Mouse (Mus musculus) skeletal muscle tissue, adult 2 months (tissue): ENCODE measurements at regions not wholly inside any gene's neighbourhood (a gene's known extent, or its start where the extent isn't known, plus 50 kb on each side); places are given as distances from the start of the nearest gene placed in this dataset.
A peak's percentile ranks its signal among the peaks of the same experiment; 100 is the strongest.

ENCODE experiments used
- DNase-seq: peaks from one replicate; pipeline ENCODE4 v3.0.0-alpha.2; 2012; ENCODE audit warnings: low read depth, low spot score

DNA sequence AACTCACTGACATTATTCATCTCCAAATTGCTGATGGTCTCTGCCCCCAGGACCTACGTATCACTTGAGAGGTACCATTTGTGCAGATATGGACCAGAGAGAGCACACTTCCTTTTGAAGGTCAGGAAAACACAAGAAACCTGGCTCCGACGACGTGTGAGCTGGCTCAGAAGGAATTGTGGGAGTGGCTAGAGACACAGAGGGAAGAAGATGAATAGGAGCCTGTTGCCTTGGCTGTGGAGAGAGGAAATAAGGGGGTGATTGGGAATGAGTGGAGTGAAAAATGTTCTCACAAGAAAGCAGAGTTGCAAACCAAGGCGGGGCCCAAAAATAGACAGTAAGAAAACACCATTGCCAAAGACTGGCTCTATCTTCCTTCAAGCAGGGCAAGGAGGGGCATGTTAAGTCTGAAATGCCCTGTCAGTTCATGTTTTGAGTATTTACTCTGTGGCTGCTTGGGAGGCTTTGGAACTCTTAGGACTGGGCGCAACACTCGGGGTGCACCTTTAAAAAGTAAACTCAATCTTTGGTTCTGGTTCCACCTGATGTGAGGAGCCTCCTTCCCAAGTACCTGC lies 111.6 kb upstream of the Mylip start:
- no peak for DNase-seq

DNA sequence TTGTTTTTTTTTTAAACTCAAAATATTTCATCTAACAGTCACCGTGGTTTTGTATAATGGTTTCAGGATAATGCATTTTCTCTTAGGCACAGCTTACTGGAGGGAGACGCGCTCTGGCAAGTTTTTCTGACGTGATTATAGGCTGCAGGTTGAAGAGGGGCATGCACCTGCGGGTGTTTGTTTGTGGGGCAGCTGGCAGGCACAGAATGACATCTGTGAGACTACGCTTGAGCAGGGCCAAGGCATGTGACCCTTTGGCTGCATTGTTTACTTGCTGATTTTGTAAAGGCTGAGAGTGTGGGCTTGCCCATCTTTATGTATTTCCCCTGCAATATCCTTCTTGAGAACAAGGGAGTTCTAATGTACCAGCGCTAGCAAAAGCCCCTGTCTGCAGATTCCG lies 108.4 kb upstream of the Mylip start:
- DNase-seq: no peak

DNA sequence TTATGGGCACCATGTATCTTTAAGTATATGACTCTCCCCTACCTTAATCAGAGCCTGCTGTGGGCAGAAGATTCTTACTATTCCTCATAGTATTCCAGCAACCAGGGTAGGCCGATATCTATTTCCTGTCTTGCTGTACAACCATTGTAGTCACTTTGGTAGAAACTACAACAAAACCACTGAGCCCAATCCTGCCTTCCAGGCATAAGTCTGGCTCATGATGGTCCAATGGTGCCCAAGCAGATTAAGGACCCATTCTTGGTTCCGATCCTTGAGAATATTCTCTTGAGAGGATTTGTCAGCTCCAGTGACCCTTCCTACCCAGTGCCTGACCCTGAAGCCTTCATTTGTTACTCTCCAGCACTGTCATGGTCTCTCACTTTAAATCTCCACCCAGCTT lies 102.9 kb upstream of the Mylip start:
- DNase-seq: no peak

DNA sequence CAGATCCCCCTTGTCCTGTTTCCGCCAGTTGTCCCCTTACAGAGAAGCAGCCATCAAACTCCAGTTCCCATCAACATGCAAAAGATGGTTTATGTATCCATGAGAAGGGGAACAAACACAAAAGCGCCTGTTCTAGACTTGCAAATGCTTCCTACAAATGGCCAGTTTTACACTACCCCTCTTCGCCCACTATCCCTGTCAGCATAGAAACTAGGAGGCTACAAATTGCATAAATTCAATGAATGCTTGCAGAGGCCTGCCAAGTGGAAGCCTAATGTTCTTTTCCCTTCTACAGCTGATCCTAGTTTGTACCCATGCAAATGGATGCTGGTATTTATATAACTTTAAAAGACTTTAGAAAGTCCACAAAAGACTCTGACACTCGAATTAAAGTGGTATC lies 102.3 kb upstream of the Mylip start:
- no peak for DNase-seq

DNA sequence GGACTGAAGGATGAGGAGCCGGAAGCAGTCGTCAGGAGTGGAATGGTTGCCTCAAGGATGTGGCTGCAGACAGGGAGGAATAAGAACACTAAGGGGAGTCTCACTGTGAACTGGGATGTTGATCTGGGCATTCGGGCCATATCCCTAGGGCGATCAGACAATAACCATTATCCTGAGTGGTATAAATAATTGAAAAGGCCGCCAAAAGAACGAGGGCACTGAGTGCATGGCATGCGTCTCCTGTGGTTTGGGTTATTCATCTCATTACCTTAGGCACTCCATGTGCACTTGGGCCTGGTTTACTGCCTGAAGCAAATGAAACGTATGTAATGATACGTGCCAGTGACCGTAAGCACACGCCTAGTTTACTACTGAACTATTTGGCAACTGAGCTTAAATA lies 99.6 kb upstream of the Mylip start:
- DNase-seq: no peak

DNA sequence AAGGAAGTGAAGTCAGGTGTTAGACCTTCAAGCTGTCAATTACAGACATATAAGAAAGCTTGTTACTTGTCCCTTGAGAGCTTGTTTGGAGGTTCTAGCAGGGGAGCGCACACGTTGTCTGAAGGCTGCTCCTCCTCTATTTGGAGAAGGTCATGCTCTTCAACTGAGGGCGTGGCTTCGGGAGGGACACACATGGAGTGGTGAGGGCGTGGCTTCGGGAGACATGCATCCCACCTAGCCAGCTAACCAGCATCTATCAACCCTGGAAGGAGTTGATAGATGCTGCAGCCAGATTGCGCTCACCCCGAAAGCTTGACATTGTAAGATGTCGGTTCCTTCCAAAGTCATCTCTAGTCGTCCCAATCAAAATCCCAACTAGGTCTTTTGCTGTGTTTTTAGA lies 94.9 kb upstream of the Mylip start:
- no peak for DNase-seq

DNA sequence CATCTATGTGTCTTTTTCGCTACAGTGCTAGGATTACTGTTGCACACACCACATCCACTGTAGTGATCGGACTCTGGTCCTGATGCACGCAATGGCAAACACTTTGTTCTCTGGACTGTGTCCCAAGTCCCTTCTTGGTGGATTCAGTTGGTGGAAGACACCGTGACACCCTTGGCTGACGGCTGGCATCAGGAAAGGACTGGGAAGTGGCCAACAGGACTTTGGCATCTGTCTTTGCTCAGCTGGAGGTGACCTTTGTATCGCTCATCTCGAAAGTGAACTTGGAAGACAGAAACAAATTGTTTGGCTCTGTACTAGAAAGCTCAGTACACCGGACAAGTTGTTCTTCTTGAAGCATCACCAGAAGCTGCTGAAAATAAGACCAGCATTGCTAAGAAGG lies 88.9 kb upstream of the Mylip start:
- DNase-seq: no peak

DNA sequence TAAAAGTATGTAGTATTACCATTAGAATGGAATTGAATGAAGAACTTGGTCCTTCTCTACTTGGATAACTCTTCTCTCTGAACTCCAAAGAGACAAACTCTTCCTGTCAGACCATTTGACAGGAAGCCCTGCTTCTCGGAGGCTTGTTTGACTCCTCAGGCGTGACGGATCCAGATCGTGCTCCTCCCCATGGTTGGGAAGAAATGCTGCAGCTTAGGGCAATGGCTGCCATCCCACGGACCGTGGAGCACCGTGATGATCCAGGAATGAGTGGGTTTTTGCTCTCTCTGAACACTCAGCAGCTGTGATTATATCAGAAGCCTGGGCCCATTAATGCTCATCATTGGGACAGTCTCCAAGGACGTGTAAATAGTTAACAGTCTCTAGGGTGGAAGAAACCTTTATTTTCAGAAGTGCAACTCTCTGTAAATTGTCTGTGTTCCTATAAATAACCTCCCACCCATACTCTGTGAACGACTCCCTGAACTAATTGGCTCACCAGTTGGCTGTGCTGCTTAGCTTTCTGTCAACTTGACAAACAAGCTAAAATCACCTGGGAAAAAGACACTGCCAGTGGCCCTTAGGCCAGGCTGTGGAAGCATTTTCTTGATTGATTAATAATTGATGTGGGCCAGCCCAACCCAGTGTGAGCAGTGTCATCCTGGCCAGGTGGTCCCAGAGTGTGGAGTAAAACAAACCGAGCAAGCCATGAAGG lies 88.2 kb upstream of the Mylip start:
- no peak for DNase-seq

DNA sequence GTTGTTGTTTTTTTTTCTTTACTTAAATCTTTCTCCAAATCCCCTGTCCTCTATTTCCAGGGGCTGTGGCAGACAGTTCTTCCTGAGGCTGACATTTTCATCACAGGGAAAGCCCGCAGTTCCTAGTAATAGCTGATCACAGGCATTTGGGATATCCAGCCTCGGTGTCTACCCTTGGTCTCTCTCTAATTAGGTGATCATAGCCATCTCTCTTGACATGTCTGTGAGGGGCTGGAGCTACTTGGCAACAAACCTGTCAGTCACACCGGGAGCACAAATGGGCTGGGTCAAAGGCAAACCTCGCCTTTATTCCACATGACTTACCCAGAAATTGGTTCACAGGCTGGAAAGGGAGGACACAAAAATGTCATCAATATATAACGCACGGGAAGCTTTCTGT lies 86.7 kb upstream of the Mylip start:
- no peak for DNase-seq

DNA sequence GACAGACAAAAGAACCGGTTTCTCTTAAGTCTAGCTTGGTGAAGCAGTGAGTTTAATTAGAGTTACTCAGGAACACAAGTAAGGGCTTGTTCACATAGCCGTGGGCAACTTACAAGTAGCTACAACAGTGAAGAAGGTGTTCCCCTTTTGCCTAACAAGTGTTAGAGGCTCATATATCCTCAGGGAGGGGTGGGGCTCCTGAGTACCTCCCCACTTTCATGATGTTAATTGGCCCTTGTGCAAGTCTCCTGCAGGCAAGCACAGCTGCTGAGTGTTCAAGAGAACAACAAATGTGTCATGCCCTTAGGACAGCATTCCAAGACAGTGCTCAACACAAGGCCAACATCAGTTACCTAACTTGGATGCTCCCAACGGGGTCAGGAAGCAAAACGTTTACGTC lies 83.4 kb upstream of the Mylip start:
- DNase-seq: no peak

DNA sequence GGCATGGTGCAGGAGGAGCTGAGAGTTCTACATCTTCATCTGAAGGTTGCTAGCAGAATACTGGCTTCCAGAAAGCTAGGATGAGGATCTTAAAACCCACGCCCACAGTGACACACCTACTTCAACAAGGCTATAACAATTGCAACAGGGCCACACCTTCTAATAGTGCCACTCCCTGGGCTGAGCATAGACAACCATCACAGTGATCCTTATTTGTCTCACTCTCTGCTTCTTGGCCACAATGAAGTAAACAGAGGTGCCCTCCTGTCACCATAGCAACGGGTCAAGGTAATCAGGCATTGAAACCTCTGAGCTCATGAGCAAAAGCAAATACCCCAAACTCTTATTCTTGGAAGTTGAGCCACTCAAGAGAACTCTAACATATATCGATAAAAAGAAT lies 82.3 kb upstream of the Mylip start:
- no peak for DNase-seq

DNA sequence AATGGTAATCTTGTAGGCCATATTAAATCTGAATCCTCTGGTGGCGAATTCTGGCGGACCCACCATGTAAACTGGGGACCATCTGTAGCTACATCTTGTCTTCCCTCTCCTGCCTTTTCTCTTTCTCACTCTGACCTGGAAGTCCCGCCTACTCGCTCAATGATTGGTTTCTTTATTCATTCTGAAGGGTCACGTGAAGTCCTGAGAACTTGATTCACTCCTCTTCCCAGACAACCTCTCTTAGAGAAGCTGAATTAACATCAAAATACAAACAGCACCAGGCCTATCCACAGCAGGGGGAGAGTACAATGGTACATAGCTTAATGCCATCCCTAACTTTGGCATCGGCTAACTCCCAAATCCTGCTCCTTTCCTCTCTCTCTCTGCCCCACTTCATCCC lies 69.9 kb upstream of the Mylip start:
- DNase-seq: no peak

DNA sequence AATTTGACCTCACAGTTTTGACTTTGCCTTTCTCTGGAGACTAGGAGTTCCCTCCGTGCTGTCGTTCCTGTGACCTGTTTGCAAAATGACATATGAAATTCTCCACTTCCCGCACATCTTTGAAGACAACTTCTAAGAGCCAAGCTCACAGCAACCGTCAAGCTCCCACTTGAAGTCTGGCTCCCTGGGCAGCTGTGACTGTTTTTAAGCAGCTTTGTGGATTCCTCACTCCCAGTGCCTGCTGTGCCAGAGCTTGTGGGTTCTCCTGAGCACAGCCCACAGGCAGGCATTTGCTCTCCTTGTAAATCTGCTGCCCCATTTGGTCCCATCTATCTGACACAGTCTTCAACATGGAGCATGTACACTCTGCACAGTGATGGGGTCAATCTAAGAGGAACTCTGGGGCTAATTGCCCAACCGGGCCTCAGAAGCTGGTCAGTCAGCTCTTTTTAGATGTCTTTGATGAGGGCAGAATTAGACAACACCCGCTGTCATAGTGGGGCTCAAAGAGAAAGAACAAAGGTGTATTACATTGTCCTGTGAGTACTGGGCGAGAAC lies 63.7 kb upstream of the Mylip start:
- DNase-seq: no peak

DNA sequence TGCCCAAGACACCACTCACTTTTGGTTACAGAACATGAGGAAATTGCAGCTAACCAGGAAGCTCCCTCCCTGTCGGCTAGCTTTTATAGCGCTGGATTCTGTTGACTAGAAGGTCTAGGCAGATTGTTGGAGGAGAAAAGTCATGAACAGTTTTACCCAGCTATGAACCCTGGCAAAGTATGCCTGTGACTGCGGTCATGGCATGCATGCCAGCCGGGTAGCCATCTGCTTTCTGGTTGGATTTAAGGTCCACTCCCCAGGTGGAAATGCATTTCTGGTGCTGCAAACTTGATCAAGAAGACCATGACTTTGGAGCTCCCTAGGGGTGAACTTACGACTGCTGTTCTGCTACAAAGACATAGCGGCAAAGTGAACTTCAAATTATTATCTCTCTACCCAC lies 62.8 kb upstream of the Mylip start:
- DNase-seq: no peak

DNA sequence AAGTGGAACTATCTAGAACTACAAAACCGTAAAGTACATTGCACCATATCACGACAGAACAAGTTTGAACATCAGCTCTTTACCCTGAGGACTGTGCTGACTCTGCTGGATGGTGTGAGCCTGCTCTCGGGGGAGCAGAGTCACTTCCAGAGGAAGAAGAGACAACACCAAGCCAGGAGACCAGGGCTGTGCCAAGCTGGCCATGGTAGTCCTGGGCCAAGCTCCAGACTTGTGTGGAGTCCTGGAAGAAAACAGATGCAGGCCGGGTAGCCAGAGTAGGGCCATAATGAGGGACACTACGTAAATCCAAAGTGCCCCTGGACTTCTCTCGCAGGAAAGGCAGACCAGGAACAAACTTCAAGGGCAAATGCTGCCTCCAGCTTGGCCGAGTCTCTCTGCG lies 59.0 kb upstream of the Mylip start:
- DNase-seq: peak; percentile 20

DNA sequence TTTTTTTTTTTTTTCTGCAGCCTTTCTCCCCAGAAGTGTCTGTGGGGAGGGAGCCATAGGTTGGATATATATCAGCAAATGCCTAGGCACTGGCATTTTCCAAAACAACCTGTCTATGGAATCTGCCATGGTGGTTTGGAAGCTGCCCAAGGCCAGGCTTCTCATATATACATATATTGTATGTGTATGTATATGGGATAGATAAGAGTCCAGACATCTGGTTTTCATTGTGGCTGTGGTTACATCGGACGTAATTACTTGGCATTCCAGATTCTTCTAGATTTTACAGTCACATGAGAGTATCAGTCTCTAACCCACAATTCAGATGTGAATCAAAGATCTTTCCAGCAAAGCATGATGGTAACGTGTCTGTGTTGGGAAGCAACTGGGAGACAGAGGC lies 57.5 kb upstream of the Mylip start:
- no peak for DNase-seq

DNA sequence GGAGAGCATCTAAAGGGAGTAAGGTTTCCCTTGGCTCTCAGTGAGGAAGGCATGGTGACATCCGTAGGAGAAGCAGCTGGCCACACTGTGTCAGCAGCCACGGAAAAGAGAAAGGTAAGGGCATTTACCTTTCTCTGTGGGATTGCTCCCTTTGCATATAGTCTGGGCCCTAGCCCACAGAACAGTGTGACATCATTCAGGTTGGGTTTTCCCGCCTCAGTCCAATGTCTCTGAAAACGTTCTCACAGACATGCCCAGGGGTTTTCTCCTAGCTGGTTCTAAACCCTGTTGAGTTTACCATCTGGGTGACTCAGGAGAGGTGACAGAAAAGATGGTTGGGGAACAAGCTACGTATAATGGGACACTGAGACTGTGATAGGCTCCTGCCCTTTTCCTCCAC lies 55.9 kb upstream of the Mylip start:
- DNase-seq: no peak
